9 mouse cellular contexts compared by ENCODE assay signal in the genomic region with DNA sequence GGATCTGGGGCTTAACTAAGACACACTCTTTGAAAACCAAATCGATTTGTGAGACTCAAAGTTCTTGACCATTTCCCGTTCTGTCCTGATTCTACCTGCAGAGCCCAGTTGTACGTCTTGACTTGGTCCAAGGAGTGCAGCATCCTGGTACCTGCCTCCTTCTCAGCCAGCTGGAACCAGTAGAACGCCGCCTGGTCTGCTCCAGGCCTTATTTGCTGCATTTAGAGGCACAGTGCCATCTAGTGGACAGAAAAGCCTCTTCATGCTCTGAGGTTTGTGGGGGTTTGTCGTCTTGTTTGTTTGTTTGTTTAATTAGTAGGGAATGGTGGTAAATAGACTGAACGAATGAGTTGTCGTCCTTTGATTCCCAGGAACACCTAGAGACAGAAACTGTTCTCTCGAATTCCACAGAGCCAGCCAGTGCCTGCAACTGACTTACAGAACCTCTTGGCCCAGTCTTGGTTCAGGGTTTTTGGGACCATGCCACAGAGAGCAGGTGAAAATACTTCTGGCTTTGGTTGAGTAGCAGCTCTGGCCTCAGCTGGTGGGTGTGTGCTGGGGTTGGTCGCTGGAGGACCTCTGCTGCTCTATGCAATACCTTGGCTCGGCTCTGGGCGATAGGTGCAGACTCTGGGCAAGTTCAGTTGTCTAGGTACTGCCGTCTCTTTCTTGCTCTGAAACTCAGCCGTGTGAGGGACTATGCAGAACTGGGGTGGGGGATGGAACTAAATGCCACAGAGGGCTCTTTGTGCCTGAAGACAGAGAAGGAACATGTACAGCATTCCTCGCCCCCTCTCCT. TPM values are rescaled to one million over a fixed set of nuclear protein-coding genes. Genes with fewer than 3 reads are reported as not detected.
DNase-seq lines count a peak whose midpoint lies in the region; ATAC-seq and TF ChIP-seq lines count a peak whose summit lies in the region.
"Had no signal": no experiment of that assay in that cellular context is flagged by ENCODE, and none has a peak within 500 bp of the region (broad histone marks: within the 10 kb centered on the region; RNA-seq: fewer than 3 reads in every experiment).

No protein-coding gene starts in this region.

- no peak overlapping the region for H3K9ac ChIP-seq in hindbrain, embryonic 14.5 days
- no peak overlapping the region for H3K9ac ChIP-seq in neural tube, embryonic 11.5 days (ENCODE audit: low read length)

- no peaks in the 10 kb centered on the region for H3K4me1 ChIP-seq in testis, adult 2 months (ENCODE audit: control insufficient read depth, insufficient read depth, low read length)
- H3K4me1 ChIP-seq in hindbrain, embryonic 14.5 days (replicated peaks; ENCODE audit: control insufficient read depth, insufficient read depth, low read length) = no peaks in the 10 kb centered on the region
- H3K4me1 ChIP-seq in limb, embryonic 10.5 days = peaks cover 3% of the 10 kb centered on the region; the same call in 1 of the 2 replicates
- H3K4me1 ChIP-seq in neural tube, embryonic 11.5 days (ENCODE audit: control insufficient read depth, insufficient read depth, low read length) = 0 out of 2 replicates have a peak, but pooled peaks cover 3% of the 10 kb centered on the region

- H3K4me3 ChIP-seq in testis, adult 2 months (ENCODE audit: control insufficient read depth, low read depth, low read length) = no peak overlapping the region
- H3K4me3 ChIP-seq in hindbrain, embryonic 14.5 days (replicated peaks; ENCODE audit: low read length) = no peak overlapping the region
- no peak overlapping the region for H3K4me3 ChIP-seq in limb, embryonic 10.5 days
- no peak overlapping the region for H3K4me3 ChIP-seq in neural tube, embryonic 11.5 days (ENCODE audit: low read depth, low read length)
- H3K4me3 ChIP-seq: myocyte had no signal

- ATAC-seq in hindbrain, embryonic 14.5 days (ENCODE audit: low FRiP score) = 0 out of 2 replicates have a peak, but pooled peaks have one; percentile 62
- no peak for ATAC-seq in neural tube, embryonic 11.5 days (ENCODE audit: insufficient read depth, low FRiP score, low TSS enrichment)

- H3K9me3 ChIP-seq in hindbrain, embryonic 14.5 days (ENCODE audit: control insufficient read depth, low read length) = no peaks in the 10 kb centered on the region
- no peaks in the 10 kb centered on the region for H3K9me3 ChIP-seq in limb, embryonic 10.5 days (replicated peaks)
- no peaks in the 10 kb centered on the region for H3K9me3 ChIP-seq in neural tube, embryonic 11.5 days (ENCODE audit: control insufficient read depth, low read length)

- no peak overlapping the region for H3K4me2 ChIP-seq in hindbrain, embryonic 14.5 days (replicated peaks)
- H3K4me2 ChIP-seq in neural tube, embryonic 11.5 days (ENCODE audit: low read depth) = no peak overlapping the region

- no peak for DNase-seq in testis, postnatal 14 days (ENCODE audit: low spot score)
- peak; percentile 71 for DNase-seq in adrenal gland, postnatal 10 days
- peak; percentile 47 for DNase-seq in embryo, embryonic 11.5 days (ENCODE audit: low read depth, low spot score)
- DNase-seq in hindbrain, embryonic 14.5 days (ENCODE audit: low spot score) = peak; percentile 87
- peak; percentile 67 for DNase-seq in limb, embryonic 10.5 days (ENCODE audit: low spot score)
- peak; percentile 71 for DNase-seq in neural tube, embryonic 11.5 days (ENCODE audit: low spot score)
- DNase-seq in urinary bladder, adult 2 months (ENCODE audit: low spot score) = no peak

- H3K36me3 ChIP-seq in testis, adult 2 months (ENCODE audit: control insufficient read depth, insufficient read depth, low read length) = no peaks in the 10 kb centered on the region
- no peaks in the 10 kb centered on the region for H3K36me3 ChIP-seq in hindbrain, embryonic 14.5 days (replicated peaks; ENCODE audit: control insufficient read depth, insufficient read depth)
- H3K36me3 ChIP-seq in limb, embryonic 10.5 days = no peaks in the 10 kb centered on the region
- no peaks in the 10 kb centered on the region for H3K36me3 ChIP-seq in neural tube, embryonic 11.5 days (ENCODE audit: control insufficient read depth, insufficient read depth, low read length)

- peak; percentile 60; the same call in 1 of the 2 replicates for TF ChIP-seq CTCF in testis, adult 2 months (IDR thresholded peaks at IDR 0.05; ENCODE audit: control insufficient read depth, insufficient read depth, insufficient replicate concordance, low read depth, low read length)

- no peak for TF ChIP-seq POLR2A in testis, adult 2 months (IDR thresholded peaks at IDR 0.05; ENCODE audit: control insufficient read depth, low read depth, low read length)

- no peak overlapping the region for H3K27ac ChIP-seq in testis, adult 2 months (ENCODE audit: control insufficient read depth, insufficient read depth, low read depth, low read length)
- no peak overlapping the region for H3K27ac ChIP-seq in hindbrain, embryonic 14.5 days
- H3K27ac ChIP-seq in limb, embryonic 10.5 days = no peak overlapping the region
- H3K27ac ChIP-seq in neural tube, embryonic 11.5 days (ENCODE audit: low read depth, low read length) = no peak overlapping the region

- H3K27me3 ChIP-seq in testis, adult 2 months (ENCODE audit: control insufficient read depth, insufficient read depth, low read length) = no peaks in the 10 kb centered on the region
- H3K27me3 ChIP-seq in hindbrain, embryonic 14.5 days (ENCODE audit: control insufficient read depth, insufficient read depth, low read length) = no peaks in the 10 kb centered on the region
- H3K27me3 ChIP-seq in limb, embryonic 10.5 days (ENCODE audit: low read depth, poor library complexity, severe bottlenecking) = peaks cover 25% of the 10 kb centered on the region; the same call in 1 of the 2 replicates
- H3K27me3 ChIP-seq in neural tube, embryonic 11.5 days (ENCODE audit: control insufficient read depth, insufficient read depth, low read length) = no peaks in the 10 kb centered on the region

- 25% methylated on average over 15 of the region's 15 CpGs for WGBS in hindbrain, embryonic 14.5 days
- WGBS in limb, embryonic 10.5 days = 28% methylated on average over 15 of the region's 15 CpGs
- WGBS in neural tube, embryonic 11.5 days = 30% methylated on average over 15 of the region's 15 CpGs

RNA-seq across cellular contexts. Expression of gene Pla2g2c, which starts 24.2 kb away (rescaled TPM):
- 148 and 161 TPM in 2 replicates for polyA plus RNA-seq in testis, adult 2 months (2012; rRNA removed)
- not detected for total RNA-seq in adrenal gland, postnatal 10 days (2021)
- 0.21 and 0.55 TPM in 2 replicates for polyA plus RNA-seq in hindbrain, embryonic 14.5 days (2014; fragmentation: Nextera tagmentation; extraction: Ambion mirVana)
- polyA plus RNA-seq in limb, embryonic 10.5 days (2016; fragmentation: Nextera tagmentation; extraction: Ambion mirVana) = 0.64 and 0.80 TPM in 2 replicates
- 0.46 and 0.80 TPM in 2 replicates for polyA plus RNA-seq in neural tube, embryonic 11.5 days (2014; fragmentation: Nextera tagmentation; extraction: Ambion mirVana)
- not detected in 2 replicates for polyA plus RNA-seq in urinary bladder, adult 2 months (2012; rRNA removed)
- polyA plus RNA-seq: myocyte had no signal

RNA-seq across cellular contexts. Expression of gene Ubxn10, which starts 36.6 kb away (rescaled TPM):
- polyA plus RNA-seq in testis, adult 2 months (2012; rRNA removed) = 371 and 394 TPM in 2 replicates
- under 1 TPM; 0.72 to 0.76 TPM for total RNA-seq in adrenal gland, postnatal 10 days (2021)
- polyA plus RNA-seq in hindbrain, embryonic 14.5 days (2014; fragmentation: Nextera tagmentation; extraction: Ambion mirVana) = 4.6 and 5.5 TPM in 2 replicates
- 1.2 and 1.3 TPM in 2 replicates for polyA plus RNA-seq in limb, embryonic 10.5 days (2016; fragmentation: Nextera tagmentation; extraction: Ambion mirVana)
- 0.84 and 1.0 TPM in 2 replicates for polyA plus RNA-seq in neural tube, embryonic 11.5 days (2014; fragmentation: Nextera tagmentation; extraction: Ambion mirVana)
- 0.10 and 0.25 TPM in 2 replicates for polyA plus RNA-seq in urinary bladder, adult 2 months (2012; rRNA removed)
- polyA plus RNA-seq: myocyte had no signal

RNA-seq across cellular contexts. Expression of gene Pla2g2f, which starts 57.0 kb away (rescaled TPM):
- not detected in 2 replicates for polyA plus RNA-seq in testis, adult 2 months (2012; rRNA removed)
- 1 to 10 TPM; 8.9 to 9.0 TPM for total RNA-seq in adrenal gland, postnatal 10 days (2021)
- not detected in 2 replicates for polyA plus RNA-seq in hindbrain, embryonic 14.5 days (2014; fragmentation: Nextera tagmentation; extraction: Ambion mirVana)
- polyA plus RNA-seq in limb, embryonic 10.5 days (2016; fragmentation: Nextera tagmentation; extraction: Ambion mirVana) = 0.09 TPM in 1 of 2 replicates, not detected in the other
- 0.09 and 0.17 TPM in 2 replicates for polyA plus RNA-seq in neural tube, embryonic 11.5 days (2014; fragmentation: Nextera tagmentation; extraction: Ambion mirVana)
- not detected in 2 replicates for polyA plus RNA-seq in urinary bladder, adult 2 months (2012; rRNA removed)
- polyA plus RNA-seq: myocyte had no signal

Comparison
In these comparisons a context has a peak if more than half of its experiments do, and no peak if none do; other contexts are left out.
1. DNase-seq: peak in adrenal gland, postnatal 10 days (single experiment), embryo, embryonic 11.5 days (single experiment), hindbrain, embryonic 14.5 days (single experiment), limb, embryonic 10.5 days (single experiment) and neural tube, embryonic 11.5 days (single experiment); none in testis, postnatal 14 days (single experiment) and urinary bladder, adult 2 months (single experiment).
2. RNA of gene Pla2g2c, which starts 24.2 kb away (polyA plus RNA-seq): 148 to 161 TPM in testis, adult 2 months; 0.46 to 0.80 TPM in neural tube, embryonic 11.5 days, 0.64 to 0.80 TPM in limb, embryonic 10.5 days, 0.21 to 0.55 TPM in hindbrain, embryonic 14.5 days and not detected in urinary bladder, adult 2 months; every median in the first group is over 10 times any median in the second.
3. RNA of gene Ubxn10, which starts 36.6 kb away (polyA plus RNA-seq): 371 to 394 TPM in testis, adult 2 months; 4.6 to 5.5 TPM in hindbrain, embryonic 14.5 days, 1.2 to 1.3 TPM in limb, embryonic 10.5 days, 0.84 to 1.0 TPM in neural tube, embryonic 11.5 days and 0.10 to 0.25 TPM in urinary bladder, adult 2 months; every median in the first group is over 10 times any median in the second.